ENCODE assay signal across 25 mouse cellular contexts in the genomic region with DNA sequence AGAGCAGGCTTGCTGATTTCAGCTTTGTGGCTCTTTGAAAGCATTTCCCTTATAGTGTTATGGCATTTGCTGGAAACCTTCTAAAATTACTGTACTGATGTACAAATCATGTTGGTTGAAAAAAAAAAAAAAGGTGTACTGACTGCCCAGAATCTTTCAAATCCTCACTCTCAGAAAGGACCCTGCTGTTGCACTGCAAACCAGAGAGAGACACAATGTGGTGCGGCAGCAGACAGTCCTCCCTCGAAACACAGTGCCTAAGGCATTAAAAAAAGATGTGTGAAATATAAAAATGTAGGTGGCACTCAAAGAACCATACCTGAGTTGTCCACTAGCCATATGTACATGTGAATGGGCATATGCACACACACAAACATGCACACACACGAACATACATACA.
DNase-seq lines count a peak whose midpoint lies in the region; ATAC-seq and TF ChIP-seq lines count a peak whose summit lies in the region.
"Had no signal": no experiment of that assay in that cellular context is flagged by ENCODE, and none has a peak within 500 bp of the region (broad histone marks: within the 10 kb centered on the region; RNA-seq: fewer than 3 reads in every experiment).

No protein-coding gene starts in this region.

- intact Hi-C loops in heart, postnatal 36 days (cut with DNase I): no loop called here

- no peak for DNase-seq in forebrain, postnatal 0 days
- DNase-seq in forebrain, embryonic 10.5 days (ENCODE audit: extremely low spot score, low spot score): no peak
- DNase-seq in heart, adult 11 months: peak; percentile 7
- no peak for DNase-seq in heart, postnatal 36 days
- peak; percentile 23 for DNase-seq in brain, adult 2 months (ENCODE audit: low read depth, low spot score)
- DNase-seq: adrenal gland, adult 8-10 months; adrenal gland, postnatal 14 days; adrenal gland, postnatal 36 days; B cell, adult 2 months; cerebellum, adult 11 months; cerebellum, adult 18-20 months; cerebellum, adult 8-10 months; cerebellum, adult 9-11 months; cerebellum, postnatal 14 days; cerebellum, postnatal 36 days; embryo, embryonic 11 days had no signal

- no peak for TF ChIP-seq CTCF in forebrain, postnatal 0 days (IDR thresholded peaks at IDR 0.05; ENCODE audit: low read depth)

- ATAC-seq in forebrain, postnatal 0 days: peak; percentile 51
- ATAC-seq: activated CD4-positive, CD25-positive, alpha-beta regulatory T cell, adult 4 months; CD4-positive, CD25-positive, alpha-beta regulatory T cell, adult 4 months; forebrain, embryonic 13.5 days; forebrain, embryonic 15.5 days; Patski had no signal

- no peak overlapping the region for H3K9ac ChIP-seq in forebrain, postnatal 0 days
- H3K9ac ChIP-seq: embryonic facial prominence, embryonic 13.5 days; embryonic facial prominence, embryonic 15.5 days; forebrain, embryonic 13.5 days; forebrain, embryonic 15.5 days had no signal

- 72% methylated on average over 3 of the region's 3 CpGs for WGBS in forebrain, postnatal 0 days
- 88% methylated on average over 3 of the region's 3 CpGs for WGBS in forebrain, embryonic 10.5 days

- no peak overlapping the region for H3K4me2 ChIP-seq in forebrain, postnatal 0 days (ENCODE audit: low read depth)
- H3K4me2 ChIP-seq: embryonic facial prominence, embryonic 13.5 days; embryonic facial prominence, embryonic 15.5 days; forebrain, embryonic 13.5 days; forebrain, embryonic 15.5 days had no signal

- H3K27ac ChIP-seq in forebrain, postnatal 0 days (ENCODE audit: low read depth, low read length): no peak overlapping the region
- no peak overlapping the region for H3K27ac ChIP-seq in forebrain, embryonic 10.5 days
- H3K27ac ChIP-seq: embryonic facial prominence, embryonic 13.5 days; embryonic facial prominence, embryonic 15.5 days; forebrain, embryonic 13.5 days; forebrain, embryonic 15.5 days had no signal

- no peak overlapping the region for H3K4me3 ChIP-seq in forebrain, postnatal 0 days (ENCODE audit: low read depth, low read length)
- H3K4me3 ChIP-seq in forebrain, embryonic 10.5 days: no peak overlapping the region
- H3K4me3 ChIP-seq: embryonic facial prominence, embryonic 13.5 days; embryonic facial prominence, embryonic 15.5 days; erythroblast, embryonic 14.5 days; forebrain, embryonic 13.5 days; forebrain, embryonic 15.5 days had no signal

- no peaks in the 10 kb centered on the region for H3K9me3 ChIP-seq in forebrain, postnatal 0 days (ENCODE audit: low read length)
- peaks cover 9% of the 10 kb centered on the region; the same call in 1 of the 2 replicates for H3K9me3 ChIP-seq in forebrain, embryonic 10.5 days
- H3K9me3 ChIP-seq: embryonic facial prominence, embryonic 13.5 days; embryonic facial prominence, embryonic 15.5 days; forebrain, embryonic 13.5 days; forebrain, embryonic 15.5 days; G1E had no signal

- H3K4me1 ChIP-seq in forebrain, postnatal 0 days (ENCODE audit: insufficient read depth): no peaks in the 10 kb centered on the region
- no peaks in the 10 kb centered on the region for H3K4me1 ChIP-seq in forebrain, embryonic 10.5 days
- H3K4me1 ChIP-seq: embryonic facial prominence, embryonic 13.5 days; embryonic facial prominence, embryonic 15.5 days; forebrain, embryonic 13.5 days; forebrain, embryonic 15.5 days had no signal

- H3K27me3 ChIP-seq in forebrain, postnatal 0 days (ENCODE audit: insufficient read depth, low read length): no peaks in the 10 kb centered on the region
- H3K27me3 ChIP-seq in forebrain, embryonic 10.5 days (ENCODE audit: poor library complexity, severe bottlenecking): no peaks in the 10 kb centered on the region
- H3K27me3 ChIP-seq: embryonic facial prominence, embryonic 13.5 days; embryonic facial prominence, embryonic 15.5 days; forebrain, embryonic 13.5 days; forebrain, embryonic 15.5 days; Patski had no signal

- H3K36me3 ChIP-seq in forebrain, postnatal 0 days (ENCODE audit: insufficient read depth): no peaks in the 10 kb centered on the region
- H3K36me3 ChIP-seq in forebrain, embryonic 10.5 days (replicated peaks): no peaks in the 10 kb centered on the region
- H3K36me3 ChIP-seq: embryonic facial prominence, embryonic 13.5 days; embryonic facial prominence, embryonic 15.5 days; forebrain, embryonic 15.5 days; G1E had no signal

Comparison
In these comparisons a context has a peak if more than half of its experiments do, and no peak if none do; other contexts are left out.
1. DNase-seq: peak in heart, adult 11 months (single experiment) and brain, adult 2 months (single experiment); none in forebrain, postnatal 0 days (single experiment), forebrain, embryonic 10.5 days (single experiment) and heart, postnatal 36 days (0 of 2).